Mouse (Mus musculus) kidney, postnatal 25 days (tissue): ENCODE measurements at regions not wholly inside any gene's neighbourhood (a gene's known extent, or its start where the extent isn't known, plus 50 kb on each side); places are given as distances from the start of the nearest gene placed in this dataset.

ENCODE experiments used
- DNase-seq, 2 experiments: peaks; one replicate each; pipeline ENCODE4 v3.0.0; 2021; ENCODE audit warnings: mixed read lengths in 2 of 2

DNA sequence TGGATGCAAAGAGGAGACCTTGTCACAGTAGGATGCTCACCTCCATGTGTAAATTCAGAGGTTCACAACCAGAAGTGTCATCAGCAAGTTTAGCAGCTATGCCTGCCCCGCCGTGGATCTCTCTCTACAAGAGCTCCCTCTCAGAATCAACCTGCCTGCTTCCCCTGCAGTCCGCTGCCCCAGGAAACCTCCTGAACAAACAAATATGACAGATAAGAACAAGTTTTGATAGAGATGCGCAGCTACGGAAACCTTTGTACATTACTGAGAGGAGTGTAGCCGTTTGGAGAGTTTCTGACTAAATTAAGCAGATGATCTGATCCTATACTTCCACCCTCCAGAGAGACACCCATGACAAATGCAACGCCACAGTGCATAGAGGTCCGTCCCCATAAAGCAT lies 88.8 kb upstream of the Cadm1 start:
- DNase-seq, result no peak

DNA sequence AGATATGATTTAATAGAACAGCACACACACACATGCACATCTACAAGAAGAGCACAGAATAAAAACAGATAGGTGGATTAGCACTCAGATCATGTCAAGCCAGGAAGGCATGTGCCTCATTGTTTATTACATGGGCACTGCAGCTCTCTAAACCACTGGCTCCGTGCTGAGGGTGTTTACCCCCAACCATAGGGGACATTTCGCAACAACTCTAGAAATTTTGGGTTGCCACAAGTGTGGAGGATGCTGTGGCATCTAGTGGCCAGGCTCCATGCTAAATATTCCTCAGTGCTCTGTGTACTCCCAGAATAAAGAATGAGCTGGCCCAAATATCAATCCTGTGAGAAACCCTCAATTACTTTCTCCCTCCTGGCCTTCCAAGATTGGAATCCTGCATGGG lies 85.8 kb upstream of the Cadm1 start:
- no peak for DNase-seq

DNA sequence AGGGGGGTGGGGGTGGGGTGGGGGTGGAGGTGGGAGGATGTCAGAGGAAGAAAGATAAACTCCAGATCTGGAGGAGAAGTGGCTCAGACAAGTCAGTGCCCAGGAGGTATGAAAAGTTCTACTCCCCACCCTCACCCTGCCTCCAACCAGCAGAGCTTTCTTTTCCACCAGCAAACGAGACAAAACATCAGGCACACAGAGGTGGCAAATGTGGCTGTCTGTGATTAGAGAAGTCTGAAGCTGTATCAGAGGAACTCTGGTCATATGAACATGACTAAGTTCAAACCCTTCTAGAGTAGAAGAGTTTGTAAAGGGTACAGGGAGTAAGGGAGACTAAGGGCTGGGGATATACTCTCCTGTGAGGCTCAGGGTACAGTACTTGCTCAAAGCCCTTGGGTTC lies 85.2 kb upstream of the Cadm1 start:
- no peak for DNase-seq

DNA sequence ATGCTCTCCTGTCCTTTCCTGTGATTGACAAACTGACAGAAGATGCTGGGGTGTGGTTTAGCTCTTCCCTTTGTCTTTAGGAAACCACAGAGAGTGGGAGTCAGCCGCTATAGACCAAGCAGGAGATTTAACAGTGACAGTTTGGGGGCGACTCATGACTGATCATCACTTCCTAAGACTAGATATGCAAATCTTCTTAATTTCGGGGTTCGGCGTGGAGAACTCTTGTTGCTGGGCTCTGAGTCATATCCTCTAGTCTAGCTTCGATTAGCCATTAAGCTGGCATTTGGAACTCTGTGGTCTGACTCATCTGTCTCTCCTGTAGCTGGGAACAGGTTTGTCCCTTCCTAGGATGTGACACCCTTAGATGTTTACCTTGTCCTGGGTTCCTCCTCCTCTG lies 84.6 kb upstream of the Cadm1 start:
- DNase-seq, result no peak

DNA sequence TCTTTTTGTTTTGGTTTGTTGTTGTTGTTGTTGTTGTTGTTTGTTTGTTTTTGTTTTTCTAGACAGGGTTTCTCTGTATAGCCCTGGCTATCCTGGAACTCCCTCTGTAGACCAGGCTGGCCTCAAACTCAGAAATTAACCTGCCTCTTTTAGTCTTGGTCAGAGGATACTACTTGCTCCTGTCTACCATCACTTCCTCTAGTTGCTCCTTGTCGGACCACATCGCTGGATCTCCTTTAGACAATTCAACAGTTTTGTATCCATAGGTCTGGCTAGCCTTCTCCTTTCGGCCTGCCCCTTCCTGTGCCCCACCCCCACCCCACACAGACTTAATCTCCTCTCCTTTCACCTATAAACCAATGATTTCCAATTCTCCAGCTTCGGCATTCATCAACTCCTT lies 77.2 kb upstream of the Cadm1 start:
- no peak for DNase-seq

DNA sequence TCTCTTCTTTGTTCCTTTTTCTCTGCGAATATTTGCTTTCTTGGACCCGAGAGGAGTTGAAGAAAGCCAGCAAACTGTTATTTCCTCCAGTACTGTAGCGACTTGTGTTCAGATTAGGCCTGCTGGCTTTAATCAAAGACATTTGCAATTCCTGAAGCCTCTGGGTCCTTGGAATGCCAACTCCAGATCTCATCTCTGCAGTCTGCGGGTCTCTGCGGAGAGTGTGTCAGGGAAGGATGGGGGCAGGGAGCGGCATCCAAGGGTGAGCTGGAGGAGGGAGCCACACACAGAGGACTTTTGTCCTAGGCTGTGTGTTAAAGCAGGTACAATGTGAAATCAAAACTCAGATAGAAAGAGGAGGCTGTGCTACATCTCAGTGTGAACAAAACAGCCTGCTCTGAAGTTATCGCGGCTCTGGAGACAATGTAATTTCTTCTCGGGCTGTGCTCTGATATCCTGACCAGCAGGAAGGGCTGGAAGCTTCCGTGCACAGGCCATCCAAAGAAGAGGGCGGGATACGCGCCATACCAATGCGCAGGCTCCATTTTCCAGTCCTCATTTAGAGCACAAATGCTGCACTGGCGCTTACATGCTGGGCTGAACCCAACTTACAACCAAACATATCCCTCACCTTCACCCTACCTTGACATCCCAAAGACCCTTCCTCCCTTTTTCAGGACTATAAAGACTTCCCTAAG lies 71.1 kb upstream of the Cadm1 start:
- no peak for DNase-seq

DNA sequence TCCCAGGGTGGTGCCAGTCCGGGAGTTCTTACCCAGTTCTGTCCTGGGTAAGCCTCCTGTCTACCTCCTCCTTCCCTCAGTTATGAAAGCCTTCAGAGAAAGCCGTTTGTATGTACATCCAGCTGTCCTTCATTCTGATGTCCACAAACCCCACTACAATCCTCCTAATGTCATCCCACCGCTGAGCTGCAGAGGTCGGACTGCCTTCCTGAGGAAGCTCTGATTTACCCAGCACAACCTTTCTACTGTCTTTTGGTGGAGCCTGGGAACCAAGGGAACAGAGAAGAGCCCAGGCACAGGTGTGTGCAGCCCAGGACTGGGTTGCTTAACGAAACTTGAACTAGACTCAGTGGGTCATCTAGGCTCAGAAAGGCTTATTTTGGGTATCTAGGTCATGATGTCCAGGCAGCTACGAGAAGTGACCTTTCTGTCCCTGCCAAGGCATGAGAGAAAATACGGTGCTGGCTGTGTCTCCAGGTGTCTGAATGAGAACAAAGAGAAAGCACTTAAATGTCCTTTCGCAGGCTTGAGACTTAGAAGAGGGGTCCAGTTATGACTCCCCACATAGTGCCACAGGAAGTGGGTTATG lies 70.4 kb upstream of the Cadm1 start:
- DNase-seq, result no peak

DNA sequence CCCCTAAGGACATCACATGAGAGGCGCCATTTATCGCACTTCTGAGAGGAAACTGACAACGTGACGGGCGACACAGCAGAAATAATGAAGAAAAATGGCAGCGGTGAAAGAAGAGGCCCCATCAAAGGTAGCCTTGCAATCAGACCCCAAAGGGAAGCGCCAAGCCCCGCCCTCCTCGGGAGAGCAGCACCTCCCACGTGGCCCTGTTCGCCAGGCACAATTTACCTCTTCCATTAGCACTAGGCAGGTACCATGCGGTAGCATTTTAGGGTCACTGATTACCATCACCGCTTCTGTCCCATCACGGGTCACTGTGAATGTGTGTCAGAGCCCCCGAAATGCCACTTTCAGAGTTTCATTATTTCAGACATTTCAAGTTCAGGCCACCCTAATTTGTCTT lies 69.7 kb upstream of the Cadm1 start:
- DNase-seq, result no peak

DNA sequence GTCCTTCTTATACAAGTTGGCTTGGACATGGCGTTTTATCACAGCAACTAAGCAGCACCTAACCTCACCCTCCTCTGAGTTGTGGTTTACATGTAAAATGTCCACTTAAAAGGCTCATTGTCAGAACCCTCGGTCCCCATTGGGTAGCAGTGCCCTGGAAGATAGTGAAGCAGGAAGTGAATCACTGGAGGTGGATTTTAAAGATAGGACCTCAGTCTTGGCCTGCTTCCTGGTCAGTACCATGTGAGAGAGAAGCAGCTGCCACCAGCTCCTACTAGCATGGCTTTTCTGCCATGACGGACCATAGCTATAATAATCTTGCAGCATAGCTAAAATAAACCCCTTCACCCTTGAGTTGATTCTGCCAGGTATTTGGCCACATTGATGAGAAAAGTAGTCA lies 68.1 kb upstream of the Cadm1 start:
- DNase-seq, result no peak

DNA sequence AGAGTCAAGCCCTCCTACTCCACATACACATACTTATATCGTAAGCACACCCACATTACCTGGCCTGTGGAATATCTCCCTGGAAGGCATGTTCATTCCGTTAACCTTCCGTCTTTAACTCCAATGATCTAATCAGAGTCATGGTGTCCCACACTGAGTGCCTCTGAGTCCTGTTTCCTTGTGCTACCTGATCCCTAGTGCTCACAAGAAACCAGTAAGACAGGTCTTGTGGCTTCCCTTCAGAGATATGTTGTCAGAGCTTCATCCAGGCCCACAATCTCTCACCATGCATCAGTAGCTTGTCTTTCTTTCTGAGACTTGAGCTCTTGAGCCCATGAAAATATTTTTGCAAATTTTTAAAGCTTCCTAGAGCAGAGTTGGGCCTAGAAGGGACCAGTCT lies 63.2 kb upstream of the Cadm1 start:
- DNase-seq, result no peak

DNA sequence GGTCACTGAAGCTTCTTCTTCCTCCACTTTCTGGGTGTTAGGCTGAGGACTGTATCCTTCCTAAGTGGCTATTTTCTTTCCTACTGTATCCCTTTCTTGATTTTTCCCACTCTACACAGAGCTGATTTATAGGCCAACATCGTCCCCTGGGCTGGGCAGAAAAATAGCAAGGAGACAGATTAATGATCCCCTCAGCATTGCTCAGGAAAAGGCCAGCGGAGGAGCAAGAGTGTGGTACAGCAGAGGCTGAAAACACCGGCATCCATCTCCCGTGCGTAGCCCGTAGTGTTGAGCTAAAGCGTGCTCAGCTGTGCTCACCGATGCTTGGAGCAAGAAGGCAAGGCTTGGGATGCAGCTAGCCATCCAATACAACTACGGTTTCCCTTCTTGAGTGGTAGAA lies 62.2 kb upstream of the Cadm1 start:
- no peak for DNase-seq

DNA sequence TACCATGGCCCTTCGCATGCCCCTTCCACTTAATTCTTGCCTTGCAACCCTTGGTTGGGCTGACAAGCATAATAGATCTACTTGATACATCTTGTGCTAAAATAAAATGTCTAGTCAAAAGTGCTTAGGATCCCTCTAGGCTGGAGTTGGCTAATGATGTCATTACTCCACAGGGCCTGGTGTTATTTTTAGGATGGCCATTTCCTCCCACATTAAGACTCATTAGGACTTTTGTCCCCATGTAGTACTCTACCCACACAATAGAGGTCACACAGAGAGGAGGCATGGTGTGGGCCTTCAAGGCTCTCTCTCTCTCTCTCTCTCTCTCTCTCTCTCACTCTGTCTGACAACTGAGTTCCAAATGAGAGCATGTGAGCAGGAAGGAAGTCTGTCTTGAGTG lies 60.4 kb upstream of the Cadm1 start:
- DNase-seq, result no peak

DNA sequence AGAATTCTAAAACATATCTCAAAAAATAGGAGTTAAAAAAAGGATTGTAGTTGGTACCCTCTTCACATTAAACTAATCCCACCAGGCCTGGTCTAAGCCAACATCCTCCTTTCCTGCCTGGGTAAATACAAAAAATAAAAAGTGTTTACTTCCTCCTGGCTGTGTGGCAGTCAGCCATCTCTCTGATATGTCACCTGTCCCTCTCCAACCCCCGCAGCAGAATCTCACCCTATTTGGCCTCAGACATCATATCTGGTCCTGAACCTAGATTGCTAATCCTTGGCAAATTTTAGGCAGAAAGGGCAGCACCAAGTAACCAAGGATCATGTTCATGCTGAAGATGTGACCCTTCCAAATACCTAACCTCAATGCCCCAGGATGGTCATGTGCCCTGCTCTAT lies 59.2 kb upstream of the Cadm1 start:
- no peak for DNase-seq

DNA sequence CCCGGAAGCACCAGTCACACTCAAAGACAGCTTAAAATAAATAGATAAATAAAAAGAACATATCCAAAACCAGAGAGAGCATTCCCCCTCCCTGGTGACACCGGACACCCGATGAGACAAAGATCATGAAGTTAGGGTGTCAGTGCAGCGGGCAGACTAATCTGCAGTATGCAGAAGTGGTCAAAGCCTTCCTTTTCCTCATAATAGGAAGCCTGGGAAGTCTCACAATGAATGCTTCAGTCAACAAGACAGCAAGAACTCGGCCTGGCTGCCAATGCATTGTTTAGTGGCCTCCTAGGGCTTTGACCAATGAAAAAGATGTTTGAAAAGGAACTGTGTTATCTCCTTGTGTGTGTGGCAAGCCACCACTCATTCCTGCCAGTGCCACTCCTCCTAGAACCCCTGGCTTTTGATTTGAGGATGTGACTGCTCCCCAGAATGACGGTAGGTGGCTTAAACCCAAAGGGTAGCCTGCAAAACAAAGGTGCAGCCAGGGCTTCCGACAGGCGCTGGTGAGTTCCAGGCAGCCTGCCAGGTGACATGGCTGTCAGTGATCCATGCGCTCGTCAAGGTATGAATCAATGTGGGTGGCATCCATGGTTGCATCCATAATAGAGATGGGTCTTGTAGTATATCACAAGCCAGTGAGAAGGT lies 58.1 kb upstream of the Cadm1 start:
- peak in 1 of 2 experiments; percentile 26 for DNase-seq

DNA sequence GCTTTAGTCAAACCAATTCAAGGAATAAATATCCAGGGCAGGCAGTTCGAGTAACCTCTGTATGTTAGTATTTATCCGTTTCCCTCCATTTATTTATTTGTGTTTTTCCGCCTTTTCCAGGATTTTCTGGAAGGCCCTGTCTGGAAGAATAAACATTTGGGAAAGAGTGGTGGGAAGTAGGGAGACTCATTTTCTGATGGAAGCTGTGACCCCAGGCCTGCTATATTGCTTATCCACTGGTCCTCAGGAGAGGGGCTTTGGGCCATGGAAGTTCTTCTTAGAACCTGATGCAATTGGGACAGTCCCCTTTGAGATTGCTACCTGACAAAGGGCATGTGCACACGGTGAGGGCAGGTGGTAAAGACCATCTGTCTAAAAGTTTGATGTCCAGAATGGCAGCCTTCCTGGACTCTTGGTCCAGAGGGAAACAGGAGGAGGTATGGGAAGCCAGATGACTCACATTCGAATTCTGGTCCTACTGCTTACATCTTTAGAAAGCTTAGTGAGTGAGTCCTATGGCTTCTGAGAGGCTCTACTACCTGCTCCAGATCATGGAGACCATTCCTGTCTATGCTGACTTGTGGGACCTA lies 56.1 kb upstream of the Cadm1 start:
- DNase-seq, result no peak

DNA sequence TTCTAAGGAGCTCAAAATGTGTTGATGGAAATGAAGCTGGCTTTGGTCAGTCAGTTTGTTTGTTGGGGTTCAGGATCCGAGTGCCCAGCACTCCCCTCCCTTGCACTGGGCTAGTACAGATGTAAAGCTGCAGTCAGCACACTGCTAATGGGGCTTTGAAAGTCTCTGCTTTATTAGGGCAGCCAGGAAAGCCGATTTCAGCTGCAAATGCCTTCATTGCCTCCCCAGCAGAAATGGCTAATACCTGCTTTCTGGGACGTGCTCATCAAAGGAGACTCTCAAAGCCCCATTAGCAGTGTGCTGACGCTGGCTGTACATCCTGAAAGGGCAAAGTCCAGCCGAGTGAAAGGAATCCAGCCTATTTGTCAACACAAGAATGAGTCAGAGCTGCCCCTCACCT lies 55.2 kb upstream of the Cadm1 start:
- DNase-seq, result no peak

DNA sequence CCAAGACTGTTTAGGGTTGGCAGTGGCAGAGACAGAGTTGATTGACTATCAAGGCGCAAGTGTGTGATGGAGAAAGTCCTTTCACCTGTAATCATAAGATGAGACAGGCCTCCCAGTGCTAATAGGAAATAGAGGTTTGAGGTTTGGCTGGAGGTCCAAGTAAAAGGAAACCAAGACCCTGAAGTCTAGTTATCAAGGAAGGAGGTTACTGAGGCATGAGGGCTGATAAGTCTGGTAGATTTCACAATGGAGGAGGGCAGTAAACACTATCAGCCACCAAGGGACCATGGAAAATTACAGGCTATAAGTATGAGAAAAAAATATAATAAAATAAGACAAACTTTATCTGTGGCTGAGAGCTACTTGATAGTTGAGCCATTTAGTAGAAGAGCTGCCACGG lies 52.1 kb upstream of the Cadm1 start:
- DNase-seq, result no peak
